Mouse (Mus musculus): ENCODE measurements at regions not wholly inside any gene's neighbourhood (a gene's known extent, or its start where the extent isn't known, plus 50 kb on each side); places are given as distances from the start of the nearest gene placed in this dataset.

DNA sequence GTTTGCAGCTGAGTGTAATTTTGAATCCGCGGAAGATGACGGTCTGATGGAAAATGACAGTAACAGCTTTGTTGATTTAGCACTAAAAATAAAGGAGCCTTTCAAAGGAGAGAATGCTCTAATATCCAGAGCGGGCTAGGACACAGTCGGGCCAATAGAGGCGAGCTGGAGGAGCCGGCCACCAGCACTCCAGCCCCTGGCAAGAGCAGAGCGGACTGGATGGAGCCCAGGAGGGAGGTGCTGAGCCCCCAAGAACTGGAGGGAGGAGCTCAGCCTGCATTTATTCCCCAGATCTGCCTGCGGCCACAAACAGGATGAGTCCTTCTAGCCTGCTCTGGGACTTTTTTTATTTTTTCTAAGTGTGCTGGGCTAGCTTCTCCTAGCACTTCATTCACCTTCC is 426.9 kb downstream of the Insc start:
- peak; percentile 5 to 45 for DNase-seq (ENCODE audit: low spot score in 2 of 2)

DNA sequence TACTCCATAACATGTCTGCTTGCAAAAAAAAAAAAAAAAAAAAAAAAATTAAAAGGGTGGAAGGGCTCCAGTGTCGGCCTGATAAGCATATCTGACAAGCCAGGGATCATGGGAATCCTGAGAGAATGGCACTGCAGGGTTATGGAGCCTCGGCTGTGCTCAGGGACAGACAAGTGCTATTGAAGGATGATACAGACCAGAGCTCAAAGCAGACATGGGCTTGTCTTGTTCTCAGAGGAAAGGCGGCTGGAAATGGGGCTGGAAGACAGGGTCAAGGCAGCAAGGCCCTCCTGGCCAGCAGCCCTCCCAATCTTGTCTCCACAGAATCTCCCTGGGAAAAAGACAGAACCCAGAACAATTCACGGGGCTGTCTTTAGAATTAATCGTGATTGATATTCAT is 449.0 kb downstream of the Insc start:
- DNase-seq (ENCODE audit: low spot score in 2 of 2): no peak

DNA sequence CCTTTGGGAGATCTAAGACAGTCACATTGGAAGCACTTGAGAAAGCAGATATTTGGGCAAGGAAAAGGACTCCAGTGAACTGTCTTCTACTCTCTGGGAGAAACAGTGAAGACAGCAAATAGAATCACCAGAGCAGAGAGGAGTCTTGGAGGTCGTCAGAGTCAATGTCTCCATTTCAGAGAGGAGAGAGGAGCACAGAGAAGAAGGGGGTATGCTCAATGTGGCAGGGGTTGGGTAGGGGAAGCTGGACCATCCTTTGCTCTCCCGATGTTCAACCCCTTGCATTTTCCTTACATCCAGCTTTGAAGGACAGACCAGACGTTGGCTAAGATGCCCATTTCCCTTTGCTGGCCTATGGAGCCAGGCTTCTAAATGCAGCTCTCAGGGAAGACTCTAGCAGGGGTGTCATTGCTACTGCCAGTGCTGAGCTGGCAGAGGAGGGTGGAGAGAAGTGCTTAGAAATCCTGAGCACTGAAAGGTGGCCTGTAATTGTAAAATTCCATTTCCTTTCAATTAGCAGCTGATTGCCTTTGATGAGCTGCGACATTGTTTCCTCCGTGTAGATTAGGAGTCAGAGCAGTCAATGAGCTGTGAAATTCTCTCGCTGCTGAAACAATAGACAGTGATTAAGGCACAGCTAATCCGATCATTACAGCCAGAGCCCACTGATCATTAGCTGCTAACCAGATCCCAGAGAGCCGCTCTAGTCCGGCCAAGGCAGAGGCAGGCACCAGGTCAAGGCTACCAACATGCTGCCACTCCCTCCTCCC is 449.7 kb downstream of the Insc start:
- DNase-seq (ENCODE audit: low spot score in 2 of 2): no peak

DNA sequence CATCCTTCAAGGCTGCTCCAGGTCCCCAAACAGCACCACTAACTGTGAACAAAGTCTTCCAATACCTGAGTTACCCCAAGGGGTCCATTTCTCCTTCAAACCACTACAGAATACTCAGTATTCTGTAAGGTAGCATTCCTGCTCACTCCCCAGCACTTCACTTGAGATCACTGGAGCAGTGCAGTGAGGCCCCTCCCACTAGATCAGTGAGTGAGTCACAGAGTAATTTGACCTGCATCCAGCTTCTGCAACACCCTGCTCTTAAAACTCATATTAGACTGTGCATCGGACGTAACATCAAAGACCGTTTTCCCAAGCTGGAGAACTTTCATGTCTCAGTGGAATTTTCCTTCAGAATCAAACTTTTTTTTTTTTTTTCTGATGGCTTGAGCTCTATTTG is 461.4 kb downstream of the Insc start:
- DNase-seq (ENCODE audit: low spot score in 2 of 2): no peak

GRCm38 (mm10) chr7:115206479-115207134 is 463.1 kb downstream of the Insc start:
- no peak for DNase-seq (ENCODE audit: low spot score in 2 of 2)

- no peak for DNase-seq (ENCODE audit: low spot score in 2 of 2)
Observed at GRCm38 (mm10) chr7:115208781-115209180, 465.3 kb downstream of the Insc start.

GRCm38 (mm10) chr7:115210012-115210411 is 466.5 kb downstream of the Insc start:
- DNase-seq (ENCODE audit: low spot score in 2 of 2): no peak

GRCm38 (mm10) chr7:115216838-115217237 is 473.3 kb downstream of the Insc start:
- peak; percentile 45 to 88 for DNase-seq (ENCODE audit: low spot score in 2 of 2)

GRCm38 (mm10) chr7:115217255-115217654 is 473.8 kb downstream of the Insc start:
- no peak for DNase-seq (ENCODE audit: low spot score in 2 of 2)

GRCm38 (mm10) chr7:115217712-115218111 is 474.2 kb downstream of the Insc start:
- DNase-seq (ENCODE audit: low spot score in 2 of 2): no peak

DNA sequence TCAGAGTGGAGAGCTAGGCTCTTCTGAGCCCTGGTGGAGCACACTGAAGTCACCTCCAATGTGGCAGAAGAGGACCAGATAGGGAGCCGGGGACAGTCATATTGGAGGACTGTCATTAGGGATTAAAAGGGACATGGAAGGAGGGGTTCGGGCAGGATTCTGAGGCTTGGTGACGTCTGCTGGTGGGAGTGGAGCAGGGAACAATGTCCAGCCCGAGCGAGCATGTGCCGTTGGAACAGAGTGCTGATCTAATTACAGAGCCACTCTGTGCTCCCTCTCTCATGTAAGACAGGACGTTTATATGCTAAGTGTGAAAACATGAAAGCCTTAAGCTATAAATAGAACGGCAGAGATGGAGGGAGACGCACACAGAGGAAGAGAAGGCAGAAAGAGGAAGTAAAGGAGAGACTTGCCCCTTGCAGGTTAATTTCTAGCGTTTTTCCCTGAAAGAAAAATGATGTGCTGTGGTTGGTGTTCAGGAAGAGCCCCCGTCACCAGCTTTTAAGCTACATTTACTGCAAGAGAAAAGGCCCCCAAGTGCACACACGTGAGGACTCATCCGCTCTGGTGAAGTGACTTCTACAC is 475.2 kb downstream of the Insc start:
- no peak for DNase-seq (ENCODE audit: low spot score in 2 of 2)

GRCm38 (mm10) chr7:115222642-115223041 is 479.1 kb downstream of the Insc start:
- no peak for DNase-seq (ENCODE audit: low spot score in 2 of 2)

DNA sequence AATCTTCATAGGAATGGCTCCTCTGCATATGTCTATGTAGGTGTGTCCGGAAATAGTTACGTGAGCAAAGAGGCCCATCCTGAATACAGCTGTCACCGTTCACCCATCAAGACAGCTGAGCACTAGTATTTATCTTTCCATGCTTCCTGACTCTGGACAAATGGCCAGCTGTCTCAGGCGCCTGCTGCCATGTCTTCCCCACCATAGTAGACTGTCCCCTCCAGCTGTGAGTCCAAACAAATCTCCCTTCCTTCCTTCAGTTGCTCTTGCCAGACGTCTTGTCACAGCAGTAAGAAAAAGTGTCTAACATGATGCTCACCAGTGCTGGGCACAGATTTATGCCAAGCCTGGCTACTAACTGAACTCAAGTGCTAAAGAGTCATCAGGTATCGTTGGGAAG is 487.0 kb downstream of the Insc start:
- no peak for DNase-seq (ENCODE audit: low spot score in 2 of 2)

GRCm38 (mm10) chr7:115233850-115234436 is 490.4 kb downstream of the Insc start:
- DNase-seq (ENCODE audit: low spot score in 2 of 2): no peak

DNA sequence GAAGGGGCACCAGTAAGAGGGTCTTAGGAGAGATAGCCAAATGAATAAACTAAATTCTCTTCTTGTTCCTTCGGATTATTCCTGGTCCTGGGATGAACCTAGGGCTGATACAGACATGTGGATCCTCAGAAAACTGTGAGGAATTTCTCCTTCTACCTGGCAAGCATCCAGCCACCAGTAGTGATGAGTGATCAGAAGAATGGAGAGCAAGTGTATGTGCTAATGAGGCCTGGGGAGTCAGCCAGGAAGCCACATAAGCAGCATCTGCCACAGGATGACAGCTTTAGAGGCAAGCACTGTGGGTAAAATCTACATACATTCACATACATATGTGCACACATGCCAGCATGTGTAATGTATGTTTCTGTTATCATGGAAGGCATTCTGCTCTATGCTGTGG is 493.6 kb downstream of the Insc start:
- DNase-seq (ENCODE audit: low spot score in 2 of 2): no peak

GRCm38 (mm10) chr7:115251591-115252369 is 508.3 kb downstream of the Insc start:
- DNase-seq (ENCODE audit: low spot score in 2 of 2): no peak

DNA sequence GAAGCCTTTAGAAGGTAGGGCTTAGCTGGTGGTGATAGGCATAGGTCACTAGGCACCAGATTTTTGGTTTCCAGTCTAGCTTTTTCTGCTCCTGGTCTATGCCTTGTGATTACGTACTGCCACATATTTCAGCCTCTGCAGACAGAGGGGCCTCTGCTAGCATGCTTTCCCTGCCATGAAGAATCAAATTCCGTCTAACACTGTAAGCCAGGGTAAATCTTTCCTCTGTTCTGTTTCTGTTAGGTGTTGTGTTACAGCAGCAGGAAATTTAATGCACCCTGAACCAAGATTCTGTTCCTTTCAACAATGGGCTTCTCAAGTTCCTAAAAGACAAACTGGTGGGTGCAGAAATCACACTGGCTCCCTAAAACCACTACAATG is 508.9 kb downstream of the Insc start:
- DNase-seq (ENCODE audit: low spot score in 2 of 2): no peak

DNA sequence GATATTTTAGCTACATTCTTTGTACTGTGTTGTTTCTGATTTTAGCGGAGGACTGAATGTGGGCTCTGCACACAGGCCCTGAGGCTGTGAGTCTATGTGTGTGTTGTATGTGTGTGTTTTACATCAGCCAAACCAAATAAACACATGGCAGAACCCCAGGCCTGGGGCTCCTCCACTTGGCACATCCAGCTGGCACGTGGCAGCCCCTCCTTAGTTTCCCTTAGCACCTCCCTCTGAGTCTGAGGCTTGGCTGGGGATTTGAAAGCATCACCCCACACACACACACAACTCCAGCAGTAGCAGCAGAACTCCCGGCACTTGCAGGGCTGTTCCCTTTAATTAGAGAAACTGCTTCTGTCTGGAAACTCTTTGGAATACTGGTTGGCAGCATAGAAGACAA is 515.1 kb downstream of the Insc start:
- DNase-seq (ENCODE audit: low spot score in 2 of 2): no peak

GRCm38 (mm10) chr7:115263082-115263481 is 519.6 kb downstream of the Insc start:
- no peak for DNase-seq (ENCODE audit: low spot score in 2 of 2)

- no peak for DNase-seq (ENCODE audit: low spot score in 2 of 2)
Observed at GRCm38 (mm10) chr7:115266141-115266540, 522.6 kb downstream of the Insc start.

GRCm38 (mm10) chr7:115270803-115271202 is 527.3 kb downstream of the Insc start:
- DNase-seq (ENCODE audit: low spot score in 2 of 2): no peak

All from layer of hippocampus, adult 18-20 months (tissue).